Mouse (Mus musculus) right cerebral cortex, postnatal 10 days (tissue): ENCODE measurements at regions not wholly inside any gene's neighbourhood (a gene's known extent, or its start where the extent isn't known, plus 50 kb on each side); places are given as distances from the start of the nearest gene placed in this dataset.
A peak's percentile ranks its signal among the peaks of the same experiment; 100 is the strongest.

Experiments
- DNase-seq, 2 experiments: peaks; one replicate each; pipeline ENCODE4 v3.0.0; 2021; ENCODE audit warnings: low spot score in 2 of 2

DNA sequence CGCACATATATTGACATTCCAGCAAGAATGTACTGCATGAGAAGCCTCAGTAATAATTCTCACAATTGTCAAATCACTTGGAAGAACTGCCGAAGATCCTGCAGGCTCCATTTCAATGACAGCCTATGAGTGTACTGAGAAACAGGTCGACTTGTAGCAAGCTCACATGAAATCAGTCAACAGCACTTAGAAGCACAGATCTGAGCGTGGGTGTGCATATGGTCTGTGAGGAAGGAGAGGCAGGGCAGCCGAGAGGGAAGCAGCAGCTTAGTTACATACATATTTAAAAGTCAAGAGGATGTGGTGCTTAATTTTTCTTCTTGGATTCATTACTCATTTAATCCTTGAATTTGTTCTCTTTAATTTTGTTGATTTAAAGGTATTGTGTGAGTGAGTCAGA lies 967.4 kb upstream of the Epha7 start:
- peak; percentile 39 to 70 for DNase-seq

- DNase-seq: no peak
Measured at GRCm38 (mm10) chr4:27846106-27846622, 966.8 kb upstream of the Epha7 start.

GRCm38 (mm10) chr4:27856086-27856485 lies 956.8 kb upstream of the Epha7 start:
- DNase-seq: no peak

- DNase-seq: no peak
Measured at GRCm38 (mm10) chr4:27887262-27887954, 925.5 kb upstream of the Epha7 start.

DNA sequence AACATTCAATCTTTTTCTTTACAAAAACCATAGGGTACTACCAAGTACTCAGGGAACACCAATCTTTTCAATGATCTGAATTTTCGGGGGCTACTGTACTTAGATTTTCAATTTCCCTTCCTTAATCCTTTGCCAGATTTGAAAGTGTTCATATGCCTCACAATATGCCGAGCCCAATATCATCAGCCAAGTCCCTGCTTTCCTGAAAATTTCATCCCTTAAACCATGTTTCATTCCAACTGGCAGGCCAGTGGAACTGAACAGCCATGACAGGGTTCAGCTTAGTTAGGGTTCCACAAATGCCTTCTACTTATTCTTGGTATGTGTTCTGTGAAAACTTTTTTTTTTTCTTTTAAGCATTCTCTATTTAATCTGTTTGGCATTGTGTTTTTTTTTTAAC lies 916.5 kb upstream of the Epha7 start:
- no peak for DNase-seq

- no peak for DNase-seq
Measured at GRCm38 (mm10) chr4:27945351-27945750, 867.6 kb upstream of the Epha7 start.

- no peak for DNase-seq
Measured at GRCm38 (mm10) chr4:27945768-27946167, 867.2 kb upstream of the Epha7 start.

GRCm38 (mm10) chr4:27949970-27950717 lies 862.8 kb upstream of the Epha7 start:
- DNase-seq: no peak

DNA sequence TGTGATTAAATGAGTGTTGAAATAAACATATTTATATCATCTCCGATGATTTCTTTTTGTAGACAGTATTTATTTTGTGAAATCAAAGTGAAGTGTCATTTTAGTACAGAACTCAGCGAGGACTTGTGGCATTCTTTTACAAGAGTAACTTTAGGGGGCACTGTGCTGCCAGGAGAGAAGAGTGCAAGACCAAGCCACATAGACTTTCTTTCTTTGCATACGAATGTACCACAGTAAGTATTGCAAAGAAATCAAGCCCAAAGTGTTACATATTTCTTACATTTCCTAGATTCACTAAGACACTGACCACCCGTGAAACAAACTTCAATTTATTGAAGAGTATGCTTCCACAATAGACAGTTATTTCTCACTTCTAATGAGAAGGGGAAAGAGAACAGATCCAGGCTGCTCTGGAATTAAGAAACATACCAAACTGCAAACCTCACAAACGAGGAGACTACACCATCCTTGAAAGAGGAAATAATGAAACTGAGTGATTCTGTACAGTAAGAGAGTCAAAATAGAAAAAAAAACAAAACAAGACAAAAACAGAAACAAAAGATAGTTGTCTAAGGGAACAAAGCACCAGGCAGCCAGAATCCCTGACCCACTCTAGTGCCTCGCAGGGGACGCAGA lies 847.8 kb upstream of the Epha7 start:
- peak; percentile 66 to 69 for DNase-seq

- DNase-seq: no peak
Measured at GRCm38 (mm10) chr4:27970569-27970968, 842.4 kb upstream of the Epha7 start.

- DNase-seq: no peak
Measured at GRCm38 (mm10) chr4:27979210-27979771, 833.6 kb upstream of the Epha7 start.

DNA sequence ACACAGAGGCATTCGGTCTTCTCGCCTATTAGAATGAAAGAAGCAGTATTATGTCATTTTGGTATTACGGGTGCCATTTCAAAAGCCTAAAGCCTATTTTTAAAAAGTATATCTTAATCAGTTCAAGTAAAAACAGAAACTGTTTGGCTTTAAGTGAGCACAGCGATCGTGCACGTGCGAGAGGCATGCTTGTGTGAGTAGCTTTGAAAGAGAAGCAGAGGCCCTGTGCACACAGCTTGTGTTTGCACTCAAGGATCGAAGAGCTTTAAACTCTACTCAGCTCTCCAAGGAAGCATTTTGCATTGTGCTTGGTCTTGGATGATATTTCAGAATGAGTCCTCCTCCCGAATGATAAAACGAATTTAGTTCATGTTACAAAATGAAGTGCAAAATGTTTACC lies 833.1 kb upstream of the Epha7 start:
- no peak for DNase-seq

DNA sequence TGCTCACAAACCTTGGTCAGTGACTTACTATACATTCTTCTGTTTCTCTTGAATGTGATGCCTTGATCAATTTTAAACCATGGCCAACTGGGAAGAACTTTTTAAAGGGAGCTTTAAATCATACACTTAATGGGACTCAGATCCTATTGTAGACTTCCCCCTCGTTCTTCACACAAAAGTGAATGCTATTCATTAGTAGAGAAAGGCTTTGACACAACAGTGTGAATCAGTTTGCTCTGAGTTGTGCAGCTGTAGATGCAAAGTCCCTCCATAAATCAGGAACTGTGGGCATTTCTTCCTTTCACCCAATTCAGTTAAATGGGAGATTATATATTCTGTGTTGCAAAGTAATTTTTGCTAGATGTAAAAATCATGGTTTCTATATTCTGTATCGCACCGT lies 831.6 kb upstream of the Epha7 start:
- no peak for DNase-seq

- DNase-seq: no peak
Measured at GRCm38 (mm10) chr4:27987986-27988423, 824.9 kb upstream of the Epha7 start.

GRCm38 (mm10) chr4:27994411-27994810 lies 818.5 kb upstream of the Epha7 start:
- DNase-seq: no peak

GRCm38 (mm10) chr4:28001818-28002476 lies 811.0 kb upstream of the Epha7 start:
- no peak for DNase-seq
